Mouse (Mus musculus) liver, embryonic 15.5 days (tissue): ENCODE data around the gene Slain2. TPM values are rescaled to one million over a fixed set of nuclear protein-coding genes. Genes with fewer than 3 reads are reported as not detected.
"Not testable (repeated sequence)": the region's sequence is repeated elsewhere in the genome, so short reads cannot be mapped to it uniquely, and the experiment has no call there.

Source experiments
- ATAC-seq: fragments of 200-750 bp; cut with Nextera tagmentation; 2 replicates; pipeline ENCODE4 v1.8.0; 2017; ENCODE audit warnings: moderate number of reproducible peaks, mild to moderate bottlenecking, moderate library complexity; ENCODE audit not compliant: insufficient read depth
- H3K27ac ChIP-seq: fragments of 300-500 bp; sonication (generic); replicated peaks from 2 replicates; pipeline ENCODE4 v1.5.1; 2015; ENCODE audit warnings: mild to moderate bottlenecking, inconsistent platforms
- H3K27me3 ChIP-seq: fragments of 300-500 bp; sonication (generic); 2 replicates; pipeline ENCODE4 v1.6.1; 2015; ENCODE audit warnings: mild to moderate bottlenecking, inconsistent platforms
- H3K36me3 ChIP-seq: fragments of 300-500 bp; sonication (generic); replicated peaks from 2 replicates; pipeline ENCODE4 v1.6.1; 2015; ENCODE audit warnings: moderate library complexity, mild to moderate bottlenecking, inconsistent platforms
- H3K4me1 ChIP-seq: fragments of 300-500 bp; sonication (generic); replicated peaks from 2 replicates; pipeline ENCODE4 v1.6.1; 2015; ENCODE audit warnings: inconsistent platforms
- H3K4me2 ChIP-seq: fragments of 300-500 bp; sonication (generic); 2 replicates; pipeline ENCODE4 v1.6.1; 2015; ENCODE audit warnings: moderate library complexity, mild to moderate bottlenecking, inconsistent platforms
- H3K4me3 ChIP-seq: fragments of 300-500 bp; sonication (generic); replicated peaks from 2 replicates; pipeline ENCODE4 v1.5.1; 2015; ENCODE audit warnings: mild to moderate bottlenecking, inconsistent platforms
- H3K9ac ChIP-seq: fragments of 300-500 bp; sonication (generic); 2 replicates; pipeline ENCODE4 v1.6.1; 2015; ENCODE audit warnings: moderate library complexity, mild to moderate bottlenecking, inconsistent platforms
- H3K9me3 ChIP-seq: fragments of 300-500 bp; sonication (generic); replicated peaks from 2 replicates; pipeline ENCODE4 v1.6.1; 2016; ENCODE audit warnings: inconsistent platforms
- WGBS: fragments of 180-500 bp; shearing (Covaris S2); methylation state at CpG from one replicate; pipeline ENCODE4 v1.1.7; 2015; ENCODE audit warnings: mixed read lengths; ENCODE audit not compliant: insufficient replicate concordance; 5-methylcytosine and 5-hydroxymethylcytosine counted together
- polyA plus RNA-seq: library from polyadenylated mRNA; unstranded; fragments of >200 nt; fragmentation: Nextera tagmentation; extraction: Ambion mirVana; gene quantifications from 2 replicates; pipeline ENCODE4 v1.2.1, GENCODE M21; 2015

Gene Slain2
- polyA plus RNA-seq, 1 experiment from 2014 or later, result 4.1 TPM

DNA sequence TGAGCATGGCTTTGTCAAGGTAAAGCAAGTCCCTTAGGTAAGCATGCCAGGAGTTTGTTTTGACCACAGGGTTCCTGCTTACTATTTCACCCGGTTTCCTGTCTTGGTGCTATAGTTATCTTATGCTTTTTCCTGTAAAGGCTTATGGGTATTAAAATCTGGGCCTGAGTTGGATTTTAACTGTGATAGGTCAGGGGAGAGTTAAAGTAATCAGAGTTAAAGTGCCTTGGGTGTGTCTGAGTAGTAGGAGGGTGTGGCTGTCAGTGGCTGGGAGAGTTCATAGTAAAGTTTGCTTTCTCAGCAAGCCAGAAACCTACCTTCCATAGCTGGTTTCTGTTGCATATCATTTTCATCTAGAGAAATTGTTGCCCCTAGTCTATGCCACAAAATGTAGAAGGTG lies 2.7 kb downstream of the Slain2 start:
- no peak for ATAC-seq
- peaks cover 24% of the 10 kb centered on the region for H3K27me3 ChIP-seq
- no peak overlapping the region for H3K9ac ChIP-seq
- H3K4me2 ChIP-seq, result peak overlapping the region; percentile 94; the same call in 1 of the 2 replicates
- H3K27ac ChIP-seq, result no peak overlapping the region
- 0 out of 2 replicates have a peak overlapping the region, but pooled peaks have one; percentile 88 for H3K4me3 ChIP-seq
- peaks cover 52% of the 10 kb centered on the region for H3K4me1 ChIP-seq
- 2% methylated on average over 1 of the region's 1 CpGs for WGBS
- H3K36me3 ChIP-seq, result no peaks in the 10 kb centered on the region
- no peaks in the 10 kb centered on the region for H3K9me3 ChIP-seq

DNA sequence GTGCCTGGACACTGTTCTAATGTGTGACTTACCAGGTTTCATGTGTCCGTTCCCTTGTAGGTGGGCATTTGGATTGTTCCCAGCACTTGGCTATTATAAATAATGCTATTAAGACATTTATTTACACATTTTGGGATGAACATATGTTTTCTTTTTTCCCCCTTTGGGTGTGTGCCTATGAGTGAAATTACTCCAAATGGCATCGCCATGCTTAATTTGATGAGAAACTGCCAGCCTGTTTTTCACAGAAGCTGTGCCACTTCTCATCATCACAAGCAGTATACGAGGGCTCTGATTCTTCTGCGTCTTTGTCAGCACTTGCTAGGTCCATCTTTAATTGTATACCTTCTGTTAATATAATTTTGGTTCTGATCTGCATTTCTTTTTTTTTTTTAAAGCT lies 6.3 kb downstream of the Slain2 start:
- Histone ChIP-seq H3K9ac (no peak overlapping the region), H3K4me2 (no peak overlapping the region), H3K4me1 (peaks cover 21% of the 10 kb centered on the region), H3K27ac (no peak overlapping the region), H3K27me3 (peaks cover 14% of the 10 kb centered on the region), H3K4me3 (no peak overlapping the region), H3K36me3 (no peaks in the 10 kb centered on the region), H3K9me3 (no peaks in the 10 kb centered on the region)
- no peak for ATAC-seq
- 75% methylated on average over 4 of the region's 4 CpGs for WGBS

DNA sequence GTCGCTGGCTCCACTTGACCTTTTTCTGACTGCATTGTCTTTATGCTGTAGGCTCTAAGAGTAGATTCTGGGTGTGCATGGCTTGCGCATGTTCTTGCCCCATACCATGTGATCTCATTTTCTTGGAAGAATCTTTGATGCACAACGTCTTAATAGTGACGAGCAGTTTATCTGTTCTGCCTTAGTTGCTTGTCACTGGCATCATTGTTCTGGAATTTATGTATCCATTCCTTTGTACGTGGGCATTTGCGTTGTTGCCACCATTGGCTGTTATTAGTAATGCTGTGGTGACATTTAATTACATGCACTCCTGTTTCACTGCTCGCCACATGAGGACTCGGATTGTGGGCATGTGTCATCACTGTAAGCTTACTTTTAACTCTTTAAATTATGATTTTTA lies 7.1 kb downstream of the Slain2 start:
- no peak overlapping the region for H3K27ac ChIP-seq
- peaks cover 7% of the 10 kb centered on the region; the same call in 1 of the 2 replicates for H3K27me3 ChIP-seq
- H3K9me3 ChIP-seq, result no peaks in the 10 kb centered on the region
- H3K36me3 ChIP-seq, result no peaks in the 10 kb centered on the region
- H3K9ac ChIP-seq, result no peak overlapping the region
- H3K4me1 ChIP-seq, result peaks cover 13% of the 10 kb centered on the region
- H3K4me3 ChIP-seq, result no peak overlapping the region
- H3K4me2 ChIP-seq, result no peak overlapping the region
- WGBS, result 75% methylated on average over 8 of the region's 8 CpGs
- ATAC-seq, result no peak

DNA sequence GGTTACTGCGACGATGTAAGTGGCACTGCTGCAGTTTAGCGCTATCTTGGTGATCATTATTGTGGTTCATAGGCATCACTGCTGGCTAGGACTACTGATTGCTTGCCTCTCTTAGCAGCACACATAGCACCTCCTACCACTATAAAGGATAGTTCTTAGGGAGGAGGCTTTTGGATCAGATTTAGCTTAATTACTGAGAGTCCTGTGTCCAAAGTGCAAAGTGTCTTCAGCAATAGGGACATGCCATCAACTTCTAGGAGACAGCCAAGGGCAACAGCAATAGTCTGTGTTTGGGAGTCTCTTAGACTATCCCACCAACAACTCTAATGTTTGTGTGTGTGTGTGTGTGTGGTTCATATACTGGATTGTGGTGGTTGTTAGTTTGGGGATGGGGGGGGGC lies 8.7 kb downstream of the Slain2 start:
- Histone ChIP-seq H3K4me1 (no peaks in the 10 kb centered on the region), H3K4me3 (no peak overlapping the region), H3K36me3 (no peaks in the 10 kb centered on the region), H3K9me3 (no peaks in the 10 kb centered on the region), H3K9ac (no peak overlapping the region), H3K27ac (no peak overlapping the region), H3K27me3 (no peaks in the 10 kb centered on the region), H3K4me2 (no peak overlapping the region)
- no peak for ATAC-seq
- WGBS, result 63% methylated on average over 3 of the region's 3 CpGs

DNA sequence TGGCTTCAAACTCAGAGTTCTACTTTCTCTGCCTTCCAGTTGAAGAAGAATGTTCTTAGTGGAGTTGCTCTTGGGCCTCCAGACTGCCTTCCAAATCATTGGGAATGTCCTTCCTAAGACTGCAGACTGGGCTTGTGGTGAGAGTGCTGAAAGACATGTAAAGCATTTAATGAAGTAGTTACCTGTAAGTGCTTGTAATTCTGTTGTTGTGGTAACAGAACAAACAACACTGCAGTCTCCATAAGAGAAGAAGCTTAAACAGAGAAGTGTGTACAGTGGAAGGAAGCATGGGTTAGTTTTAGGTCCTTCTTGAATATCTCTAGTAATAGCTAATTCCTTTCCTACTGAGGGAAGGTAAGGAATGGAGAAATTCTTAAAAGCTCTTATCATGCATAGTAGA lies 13.0 kb downstream of the Slain2 start:
- H3K27me3 ChIP-seq, result no peaks in the 10 kb centered on the region
- no peak overlapping the region for H3K4me2 ChIP-seq
- no peak overlapping the region for H3K27ac ChIP-seq
- H3K9ac ChIP-seq, result no peak overlapping the region
- no peak for ATAC-seq
- no peaks in the 10 kb centered on the region for H3K36me3 ChIP-seq
- H3K4me1 ChIP-seq, result no peaks in the 10 kb centered on the region
- no peak overlapping the region for H3K4me3 ChIP-seq
- no peaks in the 10 kb centered on the region for H3K9me3 ChIP-seq

DNA sequence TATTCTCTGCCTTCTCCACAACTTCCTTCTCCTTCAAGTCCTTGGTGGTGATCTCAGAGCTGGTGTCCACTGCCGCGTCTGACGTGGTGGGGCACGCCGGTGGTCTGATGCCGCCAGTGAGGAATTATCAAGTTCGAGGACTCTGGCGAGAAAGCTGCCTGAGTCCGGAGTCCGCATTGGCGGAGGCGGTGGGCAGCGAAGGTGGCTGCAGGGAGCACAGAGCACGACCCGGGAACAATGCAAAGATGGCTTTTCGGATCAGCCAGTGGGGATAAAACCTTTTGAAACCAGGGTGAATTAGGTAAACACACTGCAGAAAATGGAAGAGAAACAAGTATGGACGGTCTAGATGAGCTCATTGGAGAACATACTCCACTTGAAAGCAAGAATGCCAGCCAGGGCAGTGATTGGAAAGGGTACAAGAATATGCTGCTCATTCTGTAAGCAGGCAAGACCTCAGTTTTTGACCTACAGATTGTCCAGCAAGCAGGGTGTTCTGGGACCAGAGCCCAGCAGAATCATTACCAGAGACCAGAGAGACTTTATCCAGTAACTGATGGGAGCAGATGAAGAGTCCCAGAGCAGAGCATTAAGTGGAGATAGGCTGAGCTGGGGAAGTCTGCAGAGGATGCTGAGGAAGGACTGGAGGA lies 19.0 kb downstream of the Slain2 start:
- Histone ChIP-seq H3K9me3 (no peaks in the 10 kb centered on the region), H3K4me2 (no peak overlapping the region), H3K36me3 (no peaks in the 10 kb centered on the region), H3K4me3 (no peak overlapping the region), H3K4me1 (no peaks in the 10 kb centered on the region; the same call in 1 of the 2 replicates), H3K27me3 (no peaks in the 10 kb centered on the region), H3K27ac (no peak overlapping the region), H3K9ac (no peak overlapping the region)
- ATAC-seq, result no peak
- 82% methylated on average over 17 of the region's 17 CpGs for WGBS

DNA sequence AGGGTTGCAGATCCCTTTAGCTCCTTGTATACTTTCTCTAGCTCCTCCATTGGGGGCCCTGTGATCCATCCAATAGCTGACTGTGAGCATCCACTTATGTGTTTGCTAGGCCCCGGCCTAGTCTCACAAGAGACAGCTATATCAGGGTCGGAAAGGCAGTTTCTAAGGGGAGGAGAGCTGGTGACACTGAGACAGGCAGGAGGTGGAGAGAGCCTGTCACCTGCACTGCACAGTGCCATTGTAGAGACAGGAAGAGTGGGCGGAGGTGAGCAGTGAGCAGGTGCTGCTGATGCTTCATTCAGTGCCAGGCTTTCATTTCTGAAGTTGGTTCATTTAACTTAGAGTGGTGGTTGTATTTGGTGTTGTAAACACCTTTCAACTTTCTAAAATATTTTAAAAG lies 24.3 kb downstream of the Slain2 start:
- not testable (repeated sequence) for H3K4me2 ChIP-seq, H3K9me3 ChIP-seq, H3K9ac ChIP-seq, H3K27ac ChIP-seq, ATAC-seq, H3K4me3 ChIP-seq, H3K36me3 ChIP-seq, H3K4me1 ChIP-seq, H3K27me3 ChIP-seq
- 77% methylated on average over 3 of the region's 3 CpGs for WGBS

DNA sequence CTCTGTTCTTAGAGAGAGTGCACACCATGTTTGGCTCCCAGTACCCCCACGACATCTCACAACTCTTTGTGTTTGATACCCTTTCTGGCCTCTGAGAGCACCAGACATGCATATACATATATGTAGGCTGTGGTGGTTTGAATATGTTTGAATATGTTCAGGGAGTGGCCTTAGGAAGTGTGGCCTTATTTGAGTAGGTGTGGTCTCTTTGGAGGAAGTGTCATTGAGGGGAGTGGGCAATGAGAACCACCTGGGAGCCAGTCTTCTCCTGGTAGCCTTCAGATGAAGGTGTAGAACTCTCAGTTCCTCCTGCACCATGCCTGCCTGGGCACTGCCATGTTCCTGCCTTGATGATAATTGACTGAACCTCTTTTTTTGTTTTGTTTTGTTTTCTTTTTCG lies 25.2 kb downstream of the Slain2 start:
- H3K27ac ChIP-seq, result no peak overlapping the region
- H3K9me3 ChIP-seq, result no peaks in the 10 kb centered on the region
- no peaks in the 10 kb centered on the region for H3K27me3 ChIP-seq
- no peak overlapping the region for H3K9ac ChIP-seq
- ATAC-seq, result no peak
- no peaks in the 10 kb centered on the region for H3K4me1 ChIP-seq
- no peak overlapping the region for H3K4me2 ChIP-seq
- H3K4me3 ChIP-seq, result no peak overlapping the region
- H3K36me3 ChIP-seq, result no peaks in the 10 kb centered on the region
- WGBS, result 63% methylated on average over 2 of the region's 2 CpGs

DNA sequence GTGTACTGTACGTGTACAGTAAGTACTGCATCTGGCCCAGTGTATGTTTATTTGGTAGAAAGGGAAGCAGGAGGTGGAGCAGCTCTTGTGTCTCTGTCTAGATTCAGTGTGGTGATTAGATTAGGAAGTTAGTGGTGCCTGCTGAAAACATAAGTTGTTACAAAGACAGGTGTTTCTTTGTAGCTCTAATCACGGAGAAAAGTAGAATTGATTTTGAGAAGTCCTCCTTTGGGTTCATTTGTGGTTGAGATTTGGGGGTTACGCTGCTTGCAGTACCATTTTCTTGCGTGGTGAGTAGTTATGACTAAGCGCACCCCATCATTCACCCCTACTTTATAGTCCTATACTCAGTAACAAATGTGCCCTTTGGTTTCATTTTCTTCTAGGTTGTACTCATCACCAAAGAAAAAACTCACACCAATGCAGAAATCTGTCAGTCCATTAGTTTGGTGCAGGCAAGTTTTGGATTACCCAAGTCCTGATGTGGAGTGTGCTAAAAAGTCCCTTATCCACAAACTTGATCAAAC lies 26.9 kb downstream of the Slain2 start:
- Histone ChIP-seq H3K27me3 (no peaks in the 10 kb centered on the region), H3K4me3 (no peak overlapping the region), H3K27ac (no peak overlapping the region), H3K4me2 (no peak overlapping the region), H3K4me1 (no peaks in the 10 kb centered on the region), H3K9me3 (no peaks in the 10 kb centered on the region), H3K36me3 (no peaks in the 10 kb centered on the region), H3K9ac (no peak overlapping the region)
- ATAC-seq, result no peak
- WGBS, result 76% methylated on average over 5 of the region's 5 CpGs

DNA sequence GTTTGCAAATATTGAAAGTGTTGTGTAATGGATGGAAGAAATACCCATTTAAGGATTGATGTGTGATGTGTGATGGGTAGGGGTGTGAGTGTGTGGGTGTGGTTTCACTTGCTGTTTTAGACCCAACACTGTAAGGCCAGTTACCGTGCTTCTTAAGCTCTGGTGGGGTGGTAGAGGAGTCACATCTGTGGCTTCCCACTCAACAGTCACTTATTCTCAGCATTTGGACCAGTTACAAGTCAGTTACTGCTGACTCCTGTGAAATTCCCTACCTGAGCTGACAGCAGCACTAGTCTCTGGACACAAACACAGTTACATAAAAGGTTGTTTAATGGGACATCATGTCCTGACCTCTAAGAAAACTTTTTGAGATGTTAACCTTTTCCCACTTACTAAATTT lies 34.0 kb downstream of the Slain2 start:
- no peak overlapping the region for H3K4me3 ChIP-seq
- H3K4me2 ChIP-seq, result no peak overlapping the region
- no peaks in the 10 kb centered on the region for H3K36me3 ChIP-seq
- no peak overlapping the region for H3K27ac ChIP-seq
- ATAC-seq, result no peak
- no peak overlapping the region for H3K9ac ChIP-seq
- no peaks in the 10 kb centered on the region for H3K9me3 ChIP-seq
- H3K27me3 ChIP-seq, result no peaks in the 10 kb centered on the region
- 66% methylated on average over 1 of the region's 1 CpGs for WGBS
- no peaks in the 10 kb centered on the region for H3K4me1 ChIP-seq

DNA sequence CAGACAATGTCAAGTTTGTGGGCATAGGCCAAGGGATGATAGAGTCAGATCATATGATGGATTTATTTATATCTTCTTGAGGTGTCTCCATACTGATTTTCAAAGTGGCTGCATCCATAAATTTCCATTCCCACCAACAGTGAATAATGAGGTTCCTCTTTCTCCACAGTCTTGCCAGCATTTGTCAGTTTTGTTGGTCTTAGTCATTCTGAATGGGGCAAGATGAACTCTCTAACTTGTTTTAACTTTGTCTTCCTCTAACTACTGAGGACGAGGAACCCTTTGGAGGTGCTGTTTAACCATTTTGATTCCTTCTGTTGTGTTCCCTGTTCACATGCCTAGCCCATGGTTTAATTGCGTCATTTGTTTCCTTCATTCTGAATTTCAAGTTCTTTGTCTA lies 36.1 kb downstream of the Slain2 start:
- Histone ChIP-seq H3K4me2 (no peak overlapping the region), H3K4me1 (no peaks in the 10 kb centered on the region), H3K36me3 (no peaks in the 10 kb centered on the region), H3K9me3 (no peaks in the 10 kb centered on the region), H3K4me3 (no peak overlapping the region), H3K9ac (no peak overlapping the region), H3K27me3 (no peaks in the 10 kb centered on the region), H3K27ac (no peak overlapping the region)
- 66% methylated on average over 2 of the region's 2 CpGs for WGBS
- no peak for ATAC-seq

DNA sequence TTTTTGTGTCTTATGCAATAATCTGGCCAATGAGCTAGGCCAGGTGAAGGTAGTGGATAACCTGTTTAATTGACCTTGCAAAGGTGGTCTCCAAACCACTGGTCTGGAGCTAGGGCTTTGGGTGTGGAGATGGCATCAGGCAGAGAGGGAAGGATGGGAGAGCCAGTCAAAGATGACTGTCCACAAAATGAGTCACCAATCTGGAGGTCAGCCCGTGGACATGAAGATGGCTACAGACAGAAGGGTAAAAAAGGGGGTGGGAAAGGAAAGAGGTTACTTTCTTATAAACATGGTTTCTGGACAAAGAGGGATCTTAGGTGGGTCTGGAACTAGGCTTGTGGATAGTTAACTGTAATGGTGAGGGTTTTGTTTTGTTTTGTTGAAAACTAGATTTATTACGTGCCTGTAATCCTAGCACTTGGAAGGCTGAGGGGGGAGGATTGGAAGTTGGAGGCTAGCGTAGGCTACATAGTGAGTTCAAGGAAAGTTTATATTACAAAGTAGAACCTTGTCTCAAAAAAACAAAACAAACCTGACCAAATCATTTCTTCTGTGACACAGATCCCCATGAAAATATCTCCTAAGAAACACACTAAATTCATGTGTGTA lies 40.0 kb downstream of the Slain2 start:
- no peaks in the 10 kb centered on the region for H3K9me3 ChIP-seq
- H3K4me1 ChIP-seq, result no peaks in the 10 kb centered on the region
- 66% methylated on average over 3 of the region's 3 CpGs for WGBS
- no peak overlapping the region for H3K27ac ChIP-seq
- H3K9ac ChIP-seq, result no peak overlapping the region
- H3K4me2 ChIP-seq, result no peak overlapping the region
- ATAC-seq, result no peak
- H3K27me3 ChIP-seq, result no peaks in the 10 kb centered on the region
- 0 out of 2 replicates have a peak, but pooled peaks cover 3% of the 10 kb centered on the region for H3K36me3 ChIP-seq
- no peak overlapping the region for H3K4me3 ChIP-seq
